Mouse (Mus musculus): ENCODE measurements around the gene AC170998.1. TPM values are rescaled to one million over a fixed set of nuclear protein-coding genes. Genes with fewer than 3 reads are reported as not detected.
"Not testable (repeated sequence)": the region's sequence is repeated elsewhere in the genome, so short reads cannot be mapped to it uniquely, and the experiment has no call there.

AC170998.1 gene
- polyA plus RNA-seq, 1 experiment from 2014 or later, result 30.9 TPM

DNA sequence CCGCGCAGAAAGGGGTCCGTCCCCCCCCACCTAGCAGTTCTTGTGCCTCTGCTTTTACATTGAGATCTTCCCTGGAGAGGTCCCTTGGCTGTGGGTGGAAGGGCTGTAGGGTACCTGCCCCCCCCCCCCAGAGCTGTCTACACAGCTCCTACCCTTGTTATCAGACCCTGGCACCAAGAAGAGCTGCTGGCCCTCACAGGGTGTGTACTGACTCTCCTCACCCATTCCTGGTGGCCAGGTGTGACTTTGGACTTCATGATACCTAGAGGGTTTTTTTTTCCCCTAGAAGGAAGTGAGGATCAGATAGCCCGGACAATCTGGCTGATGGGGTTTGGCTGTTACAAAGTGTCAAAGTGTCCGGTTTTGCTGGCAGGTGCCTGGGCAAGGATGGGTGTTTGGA lies 45.4 kb downstream of the AC170998.1 start:
- POLR2A ChIA-PET, result no interaction called here
- peaks cover 10% of the 10 kb centered on the region for H3K27me3 ChIP-seq
- CTCF ChIA-PET, result no interaction called here
- in situ Hi-C loops (cut with MboI; ENCODE audit: low pct_unique_long_range_greater_than_20kb), result no loop called here
- TF ChIP-seq CTCF (IDR thresholded peaks at IDR 0.05), result no peak
- DNase-seq (ENCODE audit: low read depth, low spot score) (no peak), ATAC-seq (no peak)

DNA sequence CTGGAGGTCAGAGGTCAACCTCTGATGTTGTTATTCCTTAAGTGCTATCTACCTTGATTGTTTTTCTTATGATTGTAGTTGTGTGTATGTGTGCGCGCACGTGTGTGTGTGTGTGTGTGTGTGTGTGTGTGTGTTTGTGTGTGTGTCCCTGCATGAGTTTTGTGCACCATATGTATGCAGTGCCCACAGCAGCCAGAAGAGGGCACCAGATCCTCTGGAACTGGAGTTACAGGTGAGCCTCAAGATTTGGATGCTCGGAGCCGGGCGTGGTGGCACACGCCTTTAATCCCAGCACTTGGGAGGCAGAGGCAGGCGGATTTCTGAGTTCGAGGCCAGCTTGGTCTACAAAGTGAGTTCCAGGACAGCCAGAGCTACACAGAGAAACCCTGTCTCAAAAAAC lies 48.4 kb downstream of the AC170998.1 start:
- in situ Hi-C loops (cut with MboI; ENCODE audit: low pct_unique_long_range_greater_than_20kb); DNase-seq (ENCODE audit: low read depth, low spot score); POLR2A ChIA-PET: not testable (repeated sequence)

DNA sequence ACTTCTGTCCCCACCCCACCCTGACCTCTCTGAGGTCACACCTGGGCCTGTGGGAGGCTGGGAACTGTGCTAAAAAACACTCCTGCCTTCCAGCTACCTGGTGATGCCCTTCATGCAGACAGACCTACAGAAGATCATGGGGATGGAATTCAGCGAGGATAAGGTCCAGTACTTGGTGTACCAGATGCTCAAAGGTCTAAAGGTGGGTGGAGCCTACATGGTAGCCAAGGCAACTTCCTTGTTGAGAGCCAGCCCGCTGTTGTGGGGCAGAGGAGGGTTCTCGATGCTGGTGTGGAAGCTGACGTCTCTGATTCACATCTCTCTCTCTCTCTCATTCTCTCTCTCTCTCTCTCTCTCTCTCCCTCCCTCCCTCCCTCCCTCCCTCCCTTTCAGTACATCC lies 49.3 kb downstream of the AC170998.1 start:
- POLR2A ChIA-PET, result no interaction called here
- CTCF ChIA-PET, result no interaction called here
- in situ Hi-C loops (cut with MboI; ENCODE audit: low pct_unique_long_range_greater_than_20kb), result no loop called here
- H3K27me3 ChIP-seq, result peaks cover 3% of the 10 kb centered on the region
- DNase-seq (ENCODE audit: low read depth, low spot score) (no peak), ATAC-seq (no peak)
- no peak for TF ChIP-seq CTCF (IDR thresholded peaks at IDR 0.05)

More for the DNA sequence above, 48.4 kb downstream of the AC170998.1 start:
- H3K27me3 ChIP-seq, CTCF ChIA-PET, ATAC-seq: not testable (repeated sequence)

Other genes with a start within 250 kb of the AC170998.1 start
- gene Fkbp5, start 208.6 kb upstream of the AC170998.1 start, polyA plus RNA-seq (2021), result 9.2 TPM
- gene Armc12, start 195.3 kb upstream of the AC170998.1 start, polyA plus RNA-seq (2021), result not detected
- not detected for gene Clpsl2, start 176.7 kb upstream of the AC170998.1 start, polyA plus RNA-seq (2021)
- not detected for gene Clps, start 165.3 kb upstream of the AC170998.1 start, polyA plus RNA-seq (2021)
- 0.09 TPM for gene Lhfpl5, start 150.4 kb upstream of the AC170998.1 start, polyA plus RNA-seq (2021)
- gene Srpk1, start 103.4 kb upstream of the AC170998.1 start, polyA plus RNA-seq (2021), result 103 TPM
- 0.73 TPM for gene Slc26a8, start 35.9 kb upstream of the AC170998.1 start, polyA plus RNA-seq (2021)
- gene Mapk14, start 34.8 kb upstream of the AC170998.1 start, polyA plus RNA-seq (2021), result 77.9 TPM
- 0.23 TPM for gene Mapk13, start 43.2 kb downstream of the AC170998.1 start, polyA plus RNA-seq (2021)
- 31.4 TPM for gene Brpf3, start 75.0 kb downstream of the AC170998.1 start, polyA plus RNA-seq (2021)
- gene Pnpla1, start 132.3 kb downstream of the AC170998.1 start, polyA plus RNA-seq (2021), result not detected
- gene 4930539E08Rik, start 189.2 kb downstream of the AC170998.1 start, polyA plus RNA-seq (2021), result 0.05 TPM
- gene Pxt1, start 217.8 kb downstream of the AC170998.1 start, polyA plus RNA-seq (2021), result not detected
- gene Kctd20, start 225.9 kb downstream of the AC170998.1 start, polyA plus RNA-seq (2021), result 38.2 TPM